8 mouse cellular contexts compared by ENCODE assay signal in the genomic region with DNA sequence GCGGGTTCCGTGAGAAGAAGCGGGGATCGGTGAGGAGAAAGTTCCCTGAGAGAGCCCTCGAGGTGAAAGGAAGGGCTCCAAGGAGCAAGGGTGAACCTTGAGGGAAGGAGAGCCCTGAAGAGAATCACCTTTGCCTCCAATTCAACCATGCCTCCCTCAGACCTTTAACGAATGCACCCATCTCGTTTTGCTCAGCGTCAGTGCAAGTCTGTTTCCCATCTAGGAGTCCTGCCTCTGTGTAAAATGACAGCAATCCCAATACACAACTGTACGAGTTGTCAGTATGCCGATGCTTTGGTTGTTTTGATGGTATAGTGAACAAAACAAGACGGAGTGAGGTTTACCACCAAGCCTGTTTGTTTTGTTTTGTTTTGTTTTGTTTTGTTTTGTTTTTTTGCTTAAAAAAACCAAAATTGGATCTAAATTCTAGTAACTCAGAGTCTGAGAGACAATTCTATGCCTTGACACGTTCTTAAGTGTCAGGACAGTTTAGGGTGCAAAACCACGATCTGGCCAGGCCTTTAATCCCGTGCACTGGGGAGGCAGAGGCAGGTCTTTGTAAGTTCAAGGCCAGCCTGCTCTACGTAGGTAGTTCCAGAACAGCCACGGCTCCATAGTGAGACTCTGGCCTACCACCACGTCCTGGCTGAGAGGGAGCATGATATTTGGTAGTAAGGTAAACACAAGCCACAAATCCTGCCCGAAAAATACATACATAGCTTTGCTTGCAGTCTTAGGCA. TPM values are rescaled to one million over a fixed set of nuclear protein-coding genes. Genes with fewer than 3 reads are reported as not detected.
DNase-seq lines count a peak whose midpoint lies in the region; ATAC-seq and TF ChIP-seq lines count a peak whose summit lies in the region.

No protein-coding gene starts in this region.

- H3K9ac ChIP-seq in liver, adult 2 months (ENCODE audit: low read depth, low read length): peak overlapping the region; percentile 80
- H3K9ac ChIP-seq in hindbrain, postnatal 0 days (replicated peaks; ENCODE audit: low read length): peak overlapping the region; percentile 68
- H3K9ac ChIP-seq in neural tube, embryonic 13.5 days: peak overlapping the region; percentile 75

- no peak for TF ChIP-seq CTCF in liver, adult 2 months (IDR thresholded peaks at IDR 0.05; ENCODE audit: low read depth, low read length)
- no peak for TF ChIP-seq CTCF in cortical plate, adult 2 months (IDR thresholded peaks at IDR 0.05; ENCODE audit: extremely low read depth, insufficient read depth, low read length)
- no peak for TF ChIP-seq CTCF in hindbrain, postnatal 0 days (IDR thresholded peaks at IDR 0.05; ENCODE audit: low read depth)

- H3K27ac ChIP-seq in liver, adult 2 months (replicated peaks; ENCODE audit: insufficient read depth, low read depth, low read length): peak overlapping the region; percentile 89
- no peak overlapping the region for H3K27ac ChIP-seq in cortical plate, adult 2 months (ENCODE audit: insufficient read depth, low read length)
- H3K27ac ChIP-seq in hindbrain, postnatal 0 days: peak overlapping the region; percentile 81
- peak overlapping the region; percentile 86 for H3K27ac ChIP-seq in neural tube, embryonic 13.5 days (replicated peaks)

- peak overlapping the region; percentile 91 for H3K4me2 ChIP-seq in hindbrain, postnatal 0 days (ENCODE audit: low read depth, low read length)
- peak overlapping the region; percentile 80 for H3K4me2 ChIP-seq in neural tube, embryonic 13.5 days

- no peaks in the 10 kb centered on the region for H3K9me3 ChIP-seq in hindbrain, postnatal 0 days (ENCODE audit: low read length)
- no peaks in the 10 kb centered on the region for H3K9me3 ChIP-seq in neural tube, embryonic 13.5 days

- H3K36me3 ChIP-seq in liver, adult 2 months (ENCODE audit: control insufficient read depth, insufficient read depth, low read length): peaks cover 10% of the 10 kb centered on the region
- H3K36me3 ChIP-seq in hindbrain, postnatal 0 days (ENCODE audit: insufficient read depth, low read length): no peaks in the 10 kb centered on the region
- H3K36me3 ChIP-seq in neural tube, embryonic 13.5 days: no peaks in the 10 kb centered on the region

- H3K4me3 ChIP-seq in liver, adult 2 months (ENCODE audit: insufficient read depth, low read depth, low read length): peak overlapping the region; percentile 73
- peak overlapping the region; percentile 62 for H3K4me3 ChIP-seq in cortical plate, adult 2 months (ENCODE audit: insufficient read depth, low read length)
- peak overlapping the region; percentile 75 for H3K4me3 ChIP-seq in hindbrain, postnatal 0 days (ENCODE audit: low read length)
- H3K4me3 ChIP-seq in neural tube, embryonic 13.5 days: peak overlapping the region; percentile 73

- 10% methylated on average over 18 of the region's 18 CpGs for WGBS in liver, adult 2 months
- WGBS in hindbrain, postnatal 0 days: 25% methylated on average over 18 of the region's 18 CpGs
- WGBS in neural tube, embryonic 13.5 days: 28% methylated on average over 18 of the region's 18 CpGs

- no peak for ATAC-seq in hindbrain, postnatal 0 days
- no peak for ATAC-seq in neural tube, embryonic 13.5 days (ENCODE audit: low read depth)

- TF ChIP-seq POLR2A in liver, adult 2 months (IDR thresholded peaks at IDR 0.05; ENCODE audit: extremely low read depth, insufficient read depth, low read length): no peak
- no peak for TF ChIP-seq POLR2A in cortical plate, adult 2 months (IDR thresholded peaks at IDR 0.05; ENCODE audit: extremely low read depth, insufficient read depth, low read length)

- peaks cover 13% of the 10 kb centered on the region; the same call in 1 of the 2 replicates for H3K4me1 ChIP-seq in liver, adult 2 months (ENCODE audit: control insufficient read depth, insufficient read depth, low read length)
- H3K4me1 ChIP-seq in cortical plate, adult 2 months (ENCODE audit: control insufficient read depth, insufficient read depth, low read length): peaks cover 2% of the 10 kb centered on the region; the same call in 1 of the 2 replicates
- peaks cover 3% of the 10 kb centered on the region; the same call in 1 of the 2 replicates for H3K4me1 ChIP-seq in hindbrain, postnatal 0 days (ENCODE audit: insufficient read depth, low read length)
- H3K4me1 ChIP-seq in neural tube, embryonic 13.5 days (replicated peaks): peaks cover 27% of the 10 kb centered on the region

- H3K79me2 ChIP-seq in liver, adult 2 months (ENCODE audit: control insufficient read depth, insufficient read depth, low read length): peaks cover 3% of the 10 kb centered on the region; the same call in 1 of the 2 replicates

- DNase-seq in liver, adult 2 months (ENCODE audit: extremely low read depth, low read depth, low spot score): peak; percentile 76
- DNase-seq in liver: no peak
- DNase-seq in hindbrain, postnatal 0 days (ENCODE audit: low spot score): no peak
- no peak for DNase-seq in thymus, postnatal 4 days
- DNase-seq in gastrocnemius, adult 18-20 months (ENCODE audit: low spot score): no peak
- DNase-seq in right cerebral cortex, adult 2 months (ENCODE audit: low spot score in 2 of 2): no peak

- no peaks in the 10 kb centered on the region for H3K27me3 ChIP-seq in liver, adult 2 months (ENCODE audit: control insufficient read depth, insufficient read depth, low read length)
- H3K27me3 ChIP-seq in hindbrain, postnatal 0 days (ENCODE audit: insufficient read depth, low read length): no peaks in the 10 kb centered on the region
- H3K27me3 ChIP-seq in neural tube, embryonic 13.5 days: no peaks in the 10 kb centered on the region

RNA-seq across cellular contexts. Expression of gene Ggt7, which starts 0.7 kb away (rescaled TPM):
- 0.18 and 0.47 TPM in 2 replicates for total RNA-seq in liver, adult 2 months (2014; rRNA removed)
- 0.63 and 1.7 TPM in 2 replicates for polyA plus RNA-seq in liver, adult 2 months (2012; rRNA removed)
- 261 and 264 TPM in 2 replicates for polyA plus RNA-seq in cortical plate, adult 2 months (2012; rRNA removed)
- 201 and 255 TPM in 2 replicates for total RNA-seq in hindbrain, postnatal 0 days (2014; rRNA removed)
- polyA plus RNA-seq in hindbrain, postnatal 0 days (2015; fragmentation: Nextera tagmentation; extraction: Ambion mirVana): 97.5 and 104 TPM in 2 replicates
- polyA plus RNA-seq in neural tube, embryonic 13.5 days (2015; fragmentation: Nextera tagmentation; extraction: Ambion mirVana): 69.9 and 79.2 TPM in 2 replicates
- total RNA-seq in gastrocnemius, adult 18-20 months (2021): 1 to 10 TPM; 1.1 to 1.4 TPM

RNA-seq across cellular contexts. Expression of gene Acss2, which starts 1.0 kb away (rescaled TPM):
- total RNA-seq in liver, adult 2 months (2014; rRNA removed): 204 and 297 TPM in 2 replicates
- 155 and 248 TPM in 2 replicates for polyA plus RNA-seq in liver, adult 2 months (2012; rRNA removed)
- polyA plus RNA-seq in cortical plate, adult 2 months (2012; rRNA removed): 77.3 and 77.7 TPM in 2 replicates
- 40.0 and 42.7 TPM in 2 replicates for total RNA-seq in hindbrain, postnatal 0 days (2014; rRNA removed)
- 23.7 and 27.5 TPM in 2 replicates for polyA plus RNA-seq in hindbrain, postnatal 0 days (2015; fragmentation: Nextera tagmentation; extraction: Ambion mirVana)
- 28.3 and 29.8 TPM in 2 replicates for polyA plus RNA-seq in neural tube, embryonic 13.5 days (2015; fragmentation: Nextera tagmentation; extraction: Ambion mirVana)
- 10 to 100 TPM; 24.7 to 47.8 TPM for total RNA-seq in gastrocnemius, adult 18-20 months (2021)

RNA-seq across cellular contexts. Expression of gene Ncoa6, which starts 45.0 kb away (rescaled TPM):
- total RNA-seq in liver, adult 2 months (2014; rRNA removed): 6.4 and 9.5 TPM in 2 replicates
- polyA plus RNA-seq in liver, adult 2 months (2012; rRNA removed): 15.1 and 18.3 TPM in 2 replicates
- 42.1 and 43.4 TPM in 2 replicates for polyA plus RNA-seq in cortical plate, adult 2 months (2012; rRNA removed)
- total RNA-seq in hindbrain, postnatal 0 days (2014; rRNA removed): 29.7 and 43.4 TPM in 2 replicates
- 25.7 TPM in 2 replicates for polyA plus RNA-seq in hindbrain, postnatal 0 days (2015; fragmentation: Nextera tagmentation; extraction: Ambion mirVana)
- 22.5 and 22.8 TPM in 2 replicates for polyA plus RNA-seq in neural tube, embryonic 13.5 days (2015; fragmentation: Nextera tagmentation; extraction: Ambion mirVana)
- 10 to 100 TPM; 11.6 to 11.8 TPM for total RNA-seq in gastrocnemius, adult 18-20 months (2021)

Comparison
In these comparisons a context has a peak if more than half of its experiments do, and no peak if none do; other contexts are left out.
1. RNA of gene Ggt7, which starts 0.7 kb away (polyA plus RNA-seq): 261 to 264 TPM in cortical plate, adult 2 months, 97.5 to 104 TPM in hindbrain, postnatal 0 days and 69.9 to 79.2 TPM in neural tube, embryonic 13.5 days; 0.63 to 1.7 TPM in liver, adult 2 months; every median in the first group is over 10 times any median in the second.
2. Peak in every context shown above with its lines, with median percentiles within 50 percentile points of each other: H3K4me3 ChIP-seq and H3K9ac ChIP-seq.